Mouse (Mus musculus): ENCODE results near the gene Cbx7. TPM values are rescaled to one million over a fixed set of nuclear protein-coding genes. Genes with fewer than 3 reads are reported as not detected.
A peak's percentile ranks its signal among the peaks of the same experiment; 100 is the strongest.

The Cbx7 gene
- polyA plus RNA-seq, 1 experiment from 2014 or later, result 1.8 TPM

- no peak for ATAC-seq (ENCODE audit: insufficient read depth, low FRiP score, low TSS enrichment)
- DNase-seq (ENCODE audit: low spot score), result no peak
- WGBS, result 2% methylated on average over 25 of the region's 36 CpGs
These were observed 42.5 kb upstream of the Cbx7 start for GRCm38 (mm10) chr15:80013256-80014030.

GRCm38 (mm10) chr15:80012527-80013201 lies 41.7 kb upstream of the Cbx7 start:
- no peaks in the 10 kb centered on the region for H3K9me3 ChIP-seq (ENCODE audit: control insufficient read depth, low read length)
- H3K4me3 ChIP-seq (ENCODE audit: low read depth, low read length), result peak overlapping the region; percentile 57
- DNase-seq (ENCODE audit: low spot score) (peak; percentile 55), ATAC-seq (ENCODE audit: insufficient read depth, low FRiP score, low TSS enrichment) (peak; percentile 45; the same call in 1 of the 2 replicates)
- H3K36me3 ChIP-seq (ENCODE audit: control insufficient read depth, insufficient read depth, low read length), result no peaks in the 10 kb centered on the region
- peaks cover 10% of the 10 kb centered on the region; the same call in 1 of the 2 replicates for H3K4me1 ChIP-seq (ENCODE audit: control insufficient read depth, insufficient read depth, low read length)
- no peak overlapping the region for H3K27ac ChIP-seq (ENCODE audit: low read depth, low read length)
- H3K9ac ChIP-seq (ENCODE audit: low read length), result peak overlapping the region; percentile 61
- WGBS, result under 1% methylated on average over 43 of the region's 60 CpGs
- peak overlapping the region; percentile 94 for H3K4me2 ChIP-seq (ENCODE audit: low read depth)
- H3K27me3 ChIP-seq (ENCODE audit: control insufficient read depth, insufficient read depth, low read length), result peaks cover 62% of the 10 kb centered on the region

More at GRCm38 (mm10) chr15:80013256-80014030, 42.5 kb upstream of the Cbx7 start:
- Histone ChIP-seq H3K4me1 (ENCODE audit: control insufficient read depth, insufficient read depth, low read length) (peaks cover 10% of the 10 kb centered on the region; the same call in 1 of the 2 replicates), H3K9me3 (ENCODE audit: control insufficient read depth, low read length) (no peaks in the 10 kb centered on the region), H3K27ac (ENCODE audit: low read depth, low read length) (no peak overlapping the region), H3K9ac (ENCODE audit: low read length) (no peak overlapping the region; the same call in 1 of the 2 replicates), H3K36me3 (ENCODE audit: control insufficient read depth, insufficient read depth, low read length) (no peaks in the 10 kb centered on the region), H3K4me2 (ENCODE audit: low read depth) (peak overlapping the region; percentile 94), H3K4me3 (ENCODE audit: low read depth, low read length) (peak overlapping the region; percentile 57), H3K27me3 (ENCODE audit: control insufficient read depth, insufficient read depth, low read length) (peaks cover 62% of the 10 kb centered on the region)

GRCm38 (mm10) chr15:80011778-80012526 lies 41.0 kb upstream of the Cbx7 start:
- Histone ChIP-seq H3K4me2 (ENCODE audit: low read depth) (peak overlapping the region; percentile 94), H3K36me3 (ENCODE audit: control insufficient read depth, insufficient read depth, low read length) (no peaks in the 10 kb centered on the region), H3K27ac (ENCODE audit: low read depth, low read length) (no peak overlapping the region), H3K4me1 (ENCODE audit: control insufficient read depth, insufficient read depth, low read length) (peaks cover 10% of the 10 kb centered on the region; the same call in 1 of the 2 replicates), H3K4me3 (ENCODE audit: low read depth, low read length) (peak overlapping the region; percentile 57), H3K9ac (ENCODE audit: low read length) (peak overlapping the region; percentile 61), H3K9me3 (ENCODE audit: control insufficient read depth, low read length) (no peaks in the 10 kb centered on the region), H3K27me3 (ENCODE audit: control insufficient read depth, insufficient read depth, low read length) (peaks cover 61% of the 10 kb centered on the region)
- peak; percentile 13; the same call in 1 of the 2 replicates for ATAC-seq (ENCODE audit: insufficient read depth, low FRiP score, low TSS enrichment)
- WGBS, result 3% methylated on average over 46 of the region's 56 CpGs
- no peak for DNase-seq (ENCODE audit: low spot score)

GRCm38 (mm10) chr15:80011194-80011593 lies 40.3 kb upstream of the Cbx7 start:
- WGBS, result 29% methylated on average over 6 of the region's 6 CpGs
- Histone ChIP-seq H3K9ac (ENCODE audit: low read length) (no peak overlapping the region), H3K4me1 (ENCODE audit: control insufficient read depth, insufficient read depth, low read length) (peaks cover 10% of the 10 kb centered on the region; the same call in 1 of the 2 replicates), H3K27ac (ENCODE audit: low read depth, low read length) (no peak overlapping the region), H3K4me3 (ENCODE audit: low read depth, low read length) (no peak overlapping the region), H3K36me3 (ENCODE audit: control insufficient read depth, insufficient read depth, low read length) (no peaks in the 10 kb centered on the region), H3K4me2 (ENCODE audit: low read depth) (peak overlapping the region; percentile 12; the same call in 1 of the 2 replicates), H3K9me3 (ENCODE audit: control insufficient read depth, low read length) (no peaks in the 10 kb centered on the region), H3K27me3 (ENCODE audit: control insufficient read depth, insufficient read depth, low read length) (peaks cover 54% of the 10 kb centered on the region)
- DNase-seq (ENCODE audit: low spot score) (no peak), ATAC-seq (ENCODE audit: insufficient read depth, low FRiP score, low TSS enrichment) (no peak)

GRCm38 (mm10) chr15:80010182-80010558 lies 39.3 kb upstream of the Cbx7 start:
- Histone ChIP-seq H3K36me3 (ENCODE audit: control insufficient read depth, insufficient read depth, low read length) (no peaks in the 10 kb centered on the region), H3K4me2 (ENCODE audit: low read depth) (no peak overlapping the region), H3K4me1 (ENCODE audit: control insufficient read depth, insufficient read depth, low read length) (peaks cover 10% of the 10 kb centered on the region), H3K4me3 (ENCODE audit: low read depth, low read length) (no peak overlapping the region), H3K27me3 (ENCODE audit: control insufficient read depth, insufficient read depth, low read length) (peaks cover 44% of the 10 kb centered on the region), H3K9me3 (ENCODE audit: control insufficient read depth, low read length) (no peaks in the 10 kb centered on the region), H3K27ac (ENCODE audit: low read depth, low read length) (no peak overlapping the region), H3K9ac (ENCODE audit: low read length) (no peak overlapping the region)
- WGBS, result 46% methylated on average over 7 of the region's 7 CpGs
- ATAC-seq (ENCODE audit: insufficient read depth, low FRiP score, low TSS enrichment) (no peak), DNase-seq (ENCODE audit: low spot score) (no peak)

GRCm38 (mm10) chr15:80009421-80010181 lies 38.7 kb upstream of the Cbx7 start:
- Histone ChIP-seq H3K4me3 (ENCODE audit: low read depth, low read length) (no peak overlapping the region), H3K4me2 (ENCODE audit: low read depth) (no peak overlapping the region), H3K9ac (ENCODE audit: low read length) (no peak overlapping the region), H3K27me3 (ENCODE audit: control insufficient read depth, insufficient read depth, low read length) (peaks cover 38% of the 10 kb centered on the region), H3K9me3 (ENCODE audit: control insufficient read depth, low read length) (no peaks in the 10 kb centered on the region), H3K36me3 (ENCODE audit: control insufficient read depth, insufficient read depth, low read length) (no peaks in the 10 kb centered on the region), H3K27ac (ENCODE audit: low read depth, low read length) (no peak overlapping the region), H3K4me1 (ENCODE audit: control insufficient read depth, insufficient read depth, low read length) (peaks cover 14% of the 10 kb centered on the region)
- no peak for DNase-seq (ENCODE audit: low spot score)
- 50% methylated on average over 12 of the region's 12 CpGs for WGBS
- no peak for ATAC-seq (ENCODE audit: insufficient read depth, low FRiP score, low TSS enrichment)

- H3K27me3 ChIP-seq (ENCODE audit: control insufficient read depth, insufficient read depth, low read length), result peaks cover 26% of the 10 kb centered on the region
- 89% methylated on average over 6 of the region's 6 CpGs for WGBS
- no peak overlapping the region for H3K4me3 ChIP-seq (ENCODE audit: low read depth, low read length)
- no peak overlapping the region for H3K9ac ChIP-seq (ENCODE audit: low read length)
- no peak overlapping the region for H3K27ac ChIP-seq (ENCODE audit: low read depth, low read length)
- DNase-seq (ENCODE audit: low spot score) (no peak), ATAC-seq (ENCODE audit: insufficient read depth, low FRiP score, low TSS enrichment) (no peak)
- H3K9me3 ChIP-seq (ENCODE audit: control insufficient read depth, low read length), result no peaks in the 10 kb centered on the region
- H3K4me1 ChIP-seq (ENCODE audit: control insufficient read depth, insufficient read depth, low read length), result peaks cover 10% of the 10 kb centered on the region
- no peak overlapping the region for H3K4me2 ChIP-seq (ENCODE audit: low read depth)
- no peaks in the 10 kb centered on the region for H3K36me3 ChIP-seq (ENCODE audit: control insufficient read depth, insufficient read depth, low read length)
These were observed 37.5 kb upstream of the Cbx7 start for GRCm38 (mm10) chr15:80008461-80008860.

GRCm38 (mm10) chr15:80006156-80006555 lies 35.2 kb upstream of the Cbx7 start:
- H3K9me3 ChIP-seq (ENCODE audit: control insufficient read depth, low read length), result no peaks in the 10 kb centered on the region
- H3K4me1 ChIP-seq (ENCODE audit: control insufficient read depth, insufficient read depth, low read length), result peaks cover 6% of the 10 kb centered on the region
- no peak for DNase-seq (ENCODE audit: low spot score)
- H3K4me2 ChIP-seq (ENCODE audit: low read depth), result no peak overlapping the region
- 93% methylated on average over 7 of the region's 7 CpGs for WGBS
- no peak overlapping the region for H3K27ac ChIP-seq (ENCODE audit: low read depth, low read length)
- H3K27me3 ChIP-seq (ENCODE audit: control insufficient read depth, insufficient read depth, low read length), result peaks cover 3% of the 10 kb centered on the region
- no peak for ATAC-seq (ENCODE audit: insufficient read depth, low FRiP score, low TSS enrichment)
- H3K4me3 ChIP-seq (ENCODE audit: low read depth, low read length), result no peak overlapping the region
- H3K9ac ChIP-seq (ENCODE audit: low read length), result no peak overlapping the region
- no peaks in the 10 kb centered on the region for H3K36me3 ChIP-seq (ENCODE audit: control insufficient read depth, insufficient read depth, low read length)

Data from neural tube, embryonic 11.5 days (tissue).